Mouse (Mus musculus) lung, postnatal 25 days (tissue): ENCODE data around the gene Hoxa11.

Experiments
- DNase-seq: peaks from one replicate; pipeline ENCODE4 v3.0.0; 2022; ENCODE audit warnings: low spot score

Hoxa11 gene

DNA sequence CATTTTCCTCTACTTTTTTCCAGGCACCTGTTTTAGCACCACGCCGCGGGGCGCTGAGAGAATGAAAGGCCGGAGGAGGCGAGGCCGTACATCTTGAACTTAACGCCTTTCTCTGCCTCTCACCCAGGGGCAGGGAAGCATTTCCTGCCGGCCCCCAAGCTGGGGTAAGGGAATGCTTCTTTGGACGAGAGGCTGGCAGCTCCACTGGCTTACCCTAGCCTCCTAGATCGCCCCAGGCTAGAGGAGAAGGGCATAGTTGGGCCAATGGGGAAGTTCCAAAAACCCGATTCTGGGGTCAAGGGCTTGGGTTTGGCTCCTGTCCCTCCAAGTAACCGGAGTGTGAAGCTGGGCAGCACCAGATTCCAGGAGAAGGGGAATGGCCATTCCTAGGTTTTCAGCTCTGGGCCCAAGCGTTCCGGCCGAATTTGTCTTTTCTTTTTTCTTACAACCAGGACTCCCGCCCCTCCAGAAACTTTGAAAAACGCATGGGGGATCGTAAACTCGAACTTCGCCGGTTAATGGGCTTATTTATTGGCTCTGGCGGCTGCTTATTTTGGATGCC is 12.5 kb downstream of the Hoxa11 start:
- no peak for DNase-seq

DNA sequence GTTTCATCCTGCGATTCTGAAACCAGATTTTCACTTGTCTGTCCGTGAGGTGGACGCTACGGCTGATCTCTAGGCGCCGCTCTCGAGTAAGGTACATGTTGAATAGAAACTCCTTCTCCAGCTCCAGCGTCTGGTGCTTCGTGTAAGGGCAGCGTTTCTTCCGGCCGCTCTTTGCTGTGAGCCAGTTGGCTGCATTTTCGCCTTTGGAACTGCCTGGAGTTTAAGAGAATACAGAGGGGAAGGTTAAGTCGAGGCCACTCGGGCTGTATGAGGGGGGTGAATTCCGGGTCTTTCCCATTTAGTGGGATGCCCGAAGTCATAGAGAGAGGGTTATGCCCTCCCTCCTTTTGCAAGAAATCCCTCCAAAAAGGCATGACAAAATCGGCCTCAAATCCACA is 13.0 kb downstream of the Hoxa11 start:
- no peak for DNase-seq

DNA sequence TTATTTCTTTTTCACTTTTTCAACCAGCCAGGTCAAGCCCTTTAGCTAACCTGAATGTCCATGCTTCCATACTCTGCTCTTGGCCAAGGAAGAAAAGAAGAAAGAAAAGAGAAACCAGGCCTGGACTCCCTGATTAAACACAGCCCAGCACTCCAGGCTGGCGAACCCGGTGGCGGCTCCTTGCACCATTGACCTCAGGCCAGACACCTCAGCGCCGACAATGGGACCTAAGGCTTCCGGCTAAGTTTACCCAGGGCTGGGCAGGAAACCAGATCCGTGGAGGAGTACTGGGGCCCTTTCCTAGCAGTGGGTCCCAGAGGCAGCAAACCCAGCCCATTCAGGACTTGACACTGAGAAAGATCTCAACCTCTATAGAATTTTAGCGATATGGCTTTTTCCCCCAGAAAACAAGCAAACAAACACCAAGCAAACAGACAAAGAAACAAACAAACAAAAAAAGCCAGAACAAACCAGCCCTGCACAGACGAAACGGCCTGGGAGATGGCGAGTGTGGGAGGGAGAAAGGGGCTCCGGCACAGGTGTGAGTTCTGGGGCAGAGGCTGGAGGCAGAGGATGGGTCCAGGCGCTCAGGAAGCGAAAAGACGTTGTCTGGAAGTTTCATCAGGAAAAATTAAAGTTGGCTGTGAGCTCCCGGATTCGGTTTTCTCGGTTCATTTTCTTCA is 13.6 kb downstream of the Hoxa11 start:
- DNase-seq: no peak

DNA sequence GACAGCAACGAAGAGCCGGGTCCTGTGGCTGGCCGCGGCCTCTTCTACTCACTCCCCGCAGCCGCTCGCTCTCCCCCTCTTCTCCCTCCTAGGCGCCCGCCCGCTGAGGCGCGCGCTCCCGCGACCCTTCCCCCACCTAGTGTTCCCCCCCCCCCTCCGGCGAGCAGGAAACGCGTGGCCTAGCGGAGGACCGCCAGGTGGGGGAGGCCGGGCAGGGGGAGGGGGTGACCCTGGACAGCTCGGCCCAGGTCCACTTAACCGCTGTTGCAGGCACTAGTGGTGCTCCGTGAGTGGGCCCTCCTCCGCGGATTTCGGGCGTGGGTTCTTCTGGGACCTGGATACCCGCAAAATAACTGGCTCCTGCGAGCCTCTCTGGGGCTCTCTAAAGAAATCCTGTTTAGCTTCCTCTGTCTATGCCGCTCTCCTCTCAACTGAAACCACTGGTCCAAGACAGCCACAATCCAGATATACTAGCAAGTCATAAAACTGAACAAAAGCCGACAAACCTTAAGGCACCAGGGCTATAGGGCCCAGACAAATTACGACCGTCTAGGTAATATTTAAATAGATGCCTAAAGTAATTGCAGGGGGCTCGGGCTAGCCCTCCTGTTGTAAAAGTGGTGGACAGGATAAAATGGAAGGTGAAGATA is 15.0 kb downstream of the Hoxa11 start, which contains the start of gene Hoxa9:
TSS of gene Hoxa9 (minus strand) at position 574 of the 650 bp plus-strand sequence.
- DNase-seq: no peak

DNA sequence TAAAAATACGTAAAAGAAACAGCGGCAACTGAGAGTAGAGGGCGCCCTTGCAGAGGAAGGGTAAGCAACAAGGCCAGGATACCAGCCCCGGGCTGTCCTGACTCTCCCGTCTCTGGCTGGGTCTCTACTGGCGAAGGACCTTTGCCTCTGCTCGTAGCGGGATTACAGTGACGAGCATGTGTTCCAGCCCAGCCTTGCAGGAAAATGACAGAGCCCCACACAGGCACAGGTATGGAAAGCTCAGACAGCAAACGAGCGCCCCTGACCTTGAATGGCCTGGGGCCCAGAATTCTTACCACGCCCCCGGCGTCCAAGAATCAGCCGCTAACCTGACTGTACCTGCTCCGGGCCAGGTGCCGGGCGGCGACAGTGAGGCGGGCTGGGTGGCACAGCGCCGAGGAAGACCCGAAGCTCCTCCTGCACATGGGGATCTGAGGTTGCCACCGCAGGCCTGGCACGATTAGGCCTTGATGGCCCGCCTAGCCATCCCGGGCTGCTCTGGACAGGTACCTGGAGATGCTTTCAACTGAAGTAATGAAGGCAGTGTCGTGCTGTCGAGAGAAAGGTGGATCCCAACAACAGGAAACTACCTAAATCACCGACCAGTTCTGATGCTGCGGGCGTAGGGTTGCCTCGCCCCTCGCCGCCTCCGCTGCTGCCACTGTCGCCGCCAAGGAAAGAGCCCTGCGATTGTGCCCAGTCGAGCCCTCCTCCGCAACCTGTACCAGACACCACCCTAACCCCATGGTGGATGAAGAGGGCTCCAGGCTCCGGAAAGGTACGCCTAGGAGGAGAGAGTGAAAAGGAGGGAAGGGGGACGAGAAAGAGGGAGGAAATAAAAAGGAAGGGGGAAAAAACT is 15.8 kb downstream of the Hoxa11 start:
- no peak for DNase-seq

DNA sequence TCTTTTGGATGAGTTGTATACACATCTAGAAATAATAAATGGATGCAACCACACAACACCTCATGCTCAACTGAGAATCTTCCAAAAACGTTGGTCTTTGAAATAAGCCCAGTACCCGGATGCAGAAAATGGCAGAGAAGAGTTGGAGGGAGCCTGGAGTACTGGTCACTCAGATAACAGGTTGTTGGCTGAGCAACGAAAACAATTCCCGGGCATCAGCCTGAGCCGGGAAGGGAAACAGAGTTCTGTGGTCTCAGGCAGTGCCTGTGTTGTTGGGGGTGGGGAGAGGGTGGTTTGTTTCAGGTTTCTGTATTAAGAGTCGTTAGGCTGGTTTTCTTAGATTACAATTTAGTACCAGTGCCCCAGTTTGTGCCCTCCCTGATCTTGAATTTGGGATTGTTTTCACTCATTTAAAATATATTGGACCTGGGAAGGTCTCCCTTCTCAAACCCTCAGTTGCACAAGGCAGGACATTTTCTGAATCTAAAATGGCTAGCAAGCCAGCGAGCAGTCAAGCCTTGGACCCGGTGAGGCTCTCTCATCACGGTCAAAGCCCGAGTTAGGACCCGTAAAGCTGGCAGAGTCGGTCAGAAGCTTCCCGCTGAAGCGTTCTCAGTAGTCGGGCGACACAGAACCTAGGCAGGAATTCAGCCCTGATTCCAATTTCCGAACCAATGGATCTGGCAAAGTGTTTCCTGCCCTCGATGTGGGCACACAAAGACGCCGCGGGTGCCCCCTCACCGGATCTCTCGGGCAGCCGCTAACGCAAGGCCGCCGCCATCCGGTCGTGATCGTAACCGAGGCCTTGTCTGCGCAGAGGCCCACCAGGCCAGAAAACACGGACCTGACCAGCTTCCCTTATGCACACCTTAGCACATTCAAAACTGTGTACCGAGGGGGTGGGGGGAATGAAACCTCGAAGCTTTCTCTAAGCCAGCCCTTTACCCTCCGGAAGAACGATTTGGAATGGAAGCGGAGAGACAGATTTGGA is 16.8 kb downstream of the Hoxa11 start:
- no peak for DNase-seq

DNA sequence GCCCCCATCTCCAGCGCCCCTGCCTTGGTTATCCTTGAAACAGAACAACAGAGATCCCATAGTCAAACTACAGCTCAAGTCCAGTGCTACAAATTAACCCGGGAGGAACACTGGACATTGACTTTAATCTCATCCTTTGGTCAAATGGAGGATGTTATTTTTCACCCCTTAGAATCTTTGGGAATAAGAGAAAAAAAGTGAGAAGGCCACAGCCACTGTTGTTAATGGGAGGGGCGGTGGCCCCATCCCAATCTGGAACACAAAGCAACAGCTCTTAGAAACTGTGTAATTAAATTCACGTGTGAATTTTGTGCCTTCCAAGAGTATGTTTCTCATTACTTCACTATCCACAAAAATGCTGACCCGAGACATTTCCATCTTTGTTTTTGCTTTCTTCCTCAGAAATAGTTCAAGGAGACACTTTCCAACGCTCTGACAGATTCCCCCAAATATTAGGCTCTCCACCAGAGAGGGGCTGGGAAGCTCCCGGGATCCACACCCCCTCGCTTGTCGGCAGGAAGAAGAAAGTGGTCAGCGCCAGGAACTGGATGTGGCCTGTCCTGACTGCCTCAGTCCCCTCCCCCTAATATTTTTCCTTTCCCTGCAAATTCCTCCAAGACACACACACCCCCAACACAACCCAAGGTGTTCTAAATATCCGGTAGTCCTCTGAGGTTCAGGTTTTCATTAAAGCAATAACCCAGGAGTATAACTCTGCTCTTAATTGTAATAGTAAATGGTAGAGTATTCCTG is 18.0 kb downstream of the Hoxa11 start:
- DNase-seq: no peak

DNA sequence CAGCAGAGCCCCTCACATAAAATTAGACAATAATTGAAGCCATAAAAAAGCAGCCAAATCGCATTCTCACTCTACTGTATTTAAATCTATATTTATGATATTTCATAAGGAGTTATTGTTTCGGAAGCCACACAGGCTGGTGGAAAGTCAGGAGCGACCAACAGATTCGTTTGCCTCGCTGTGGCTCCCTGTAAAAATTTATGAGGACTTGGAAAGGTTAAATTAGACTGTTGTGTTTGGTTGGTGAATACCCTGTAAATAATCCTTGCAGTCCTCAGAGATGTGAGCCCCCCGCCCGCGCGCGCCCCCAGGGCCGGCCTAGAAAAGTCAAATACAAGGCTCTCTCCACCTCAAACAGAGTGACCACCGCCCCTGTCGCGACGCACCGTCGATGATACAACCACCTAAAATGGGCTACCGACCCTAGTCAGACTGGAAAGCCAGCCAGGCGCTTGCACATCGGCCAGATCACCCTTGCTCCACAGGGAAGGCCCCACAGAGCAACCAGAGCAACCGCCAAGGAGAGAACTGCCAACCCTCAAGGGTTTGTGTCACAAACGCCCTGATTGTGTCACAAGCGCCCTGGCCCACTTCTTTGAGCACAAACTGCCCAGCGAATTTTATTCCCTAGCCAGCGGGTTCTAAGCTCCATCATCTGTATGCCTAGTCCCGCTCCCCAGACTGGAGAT is 18.9 kb downstream of the Hoxa11 start:
- no peak for DNase-seq

DNA sequence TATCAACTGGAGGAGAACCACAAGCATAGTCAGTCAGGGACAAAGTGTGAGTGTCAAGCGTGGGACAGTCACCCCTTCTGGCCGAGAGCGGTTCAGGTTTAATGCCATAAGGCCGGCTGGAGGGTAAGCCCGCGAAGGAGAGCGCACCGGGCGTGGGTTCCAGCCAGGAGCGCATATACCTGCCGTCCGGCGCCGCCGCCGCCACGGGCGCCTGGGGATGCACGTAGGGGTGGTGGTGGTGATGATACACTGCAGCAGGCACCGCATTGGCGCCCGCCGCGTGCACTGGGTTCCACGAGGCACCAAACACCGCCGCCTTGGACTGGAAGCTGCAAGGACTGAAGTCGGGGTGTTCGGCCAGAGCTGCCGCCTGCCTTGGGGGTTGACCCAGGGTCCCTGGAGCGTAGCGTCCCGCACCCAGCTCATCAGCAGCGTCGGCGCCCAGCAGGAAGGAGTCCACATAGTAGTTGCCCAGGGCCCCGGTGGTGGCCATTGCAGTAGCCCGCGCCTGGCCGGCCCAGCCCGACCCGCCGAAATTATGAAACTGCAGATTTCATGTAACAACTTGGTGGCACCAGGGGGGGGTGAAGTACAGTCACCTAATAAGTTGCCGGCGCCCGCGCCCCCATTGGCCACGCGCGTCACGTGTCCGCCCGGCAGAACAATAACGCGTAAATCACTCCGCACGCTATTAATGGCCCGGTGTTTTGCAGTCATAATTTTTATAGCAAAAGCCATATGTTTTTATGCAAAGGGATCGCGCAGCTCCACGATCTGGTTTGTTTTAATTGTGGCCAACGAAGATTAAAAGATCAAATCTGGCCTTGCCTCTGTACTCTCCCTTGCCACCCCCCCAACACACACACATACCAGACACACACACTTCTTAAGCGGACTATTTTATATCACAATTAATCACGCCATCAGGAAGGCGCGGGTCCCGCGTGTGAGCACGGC is 19.7 kb downstream of the Hoxa11 start:
- DNase-seq: no peak

DNA sequence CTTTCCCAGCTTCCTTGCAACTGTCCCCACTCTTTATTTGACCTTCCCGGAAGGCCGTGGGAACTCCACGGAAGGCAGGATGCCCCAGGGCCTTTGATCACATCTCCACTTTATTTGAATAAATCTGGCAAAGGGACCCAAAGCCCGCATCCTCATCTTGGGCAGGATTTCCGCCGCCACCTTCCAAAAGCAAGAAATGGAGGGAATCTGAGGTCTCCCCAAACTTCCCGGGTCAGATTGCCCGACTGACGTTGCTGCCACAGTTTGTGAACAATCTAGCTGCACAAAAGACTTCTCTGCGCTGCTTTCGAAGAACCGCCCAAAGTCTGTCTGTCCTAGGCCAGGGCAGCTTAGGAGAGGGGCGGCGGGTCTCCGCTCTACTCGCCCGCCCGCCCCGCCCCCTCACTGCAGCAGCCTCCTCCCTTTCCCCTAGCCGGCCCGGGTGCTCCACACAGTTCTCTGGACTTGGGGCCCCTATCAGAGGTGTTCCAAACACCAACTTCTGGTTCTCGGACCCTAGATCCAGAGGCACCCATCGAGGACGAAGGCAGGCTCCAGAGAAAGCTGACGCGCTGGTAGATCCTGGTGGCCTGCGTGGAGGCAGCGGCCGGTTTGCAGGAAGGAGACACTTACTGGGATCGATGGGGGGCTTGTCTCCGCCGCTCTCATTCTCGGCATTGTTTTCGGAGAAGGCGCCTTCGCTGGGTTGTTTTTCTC is 20.6 kb downstream of the Hoxa11 start:
- DNase-seq: no peak

DNA sequence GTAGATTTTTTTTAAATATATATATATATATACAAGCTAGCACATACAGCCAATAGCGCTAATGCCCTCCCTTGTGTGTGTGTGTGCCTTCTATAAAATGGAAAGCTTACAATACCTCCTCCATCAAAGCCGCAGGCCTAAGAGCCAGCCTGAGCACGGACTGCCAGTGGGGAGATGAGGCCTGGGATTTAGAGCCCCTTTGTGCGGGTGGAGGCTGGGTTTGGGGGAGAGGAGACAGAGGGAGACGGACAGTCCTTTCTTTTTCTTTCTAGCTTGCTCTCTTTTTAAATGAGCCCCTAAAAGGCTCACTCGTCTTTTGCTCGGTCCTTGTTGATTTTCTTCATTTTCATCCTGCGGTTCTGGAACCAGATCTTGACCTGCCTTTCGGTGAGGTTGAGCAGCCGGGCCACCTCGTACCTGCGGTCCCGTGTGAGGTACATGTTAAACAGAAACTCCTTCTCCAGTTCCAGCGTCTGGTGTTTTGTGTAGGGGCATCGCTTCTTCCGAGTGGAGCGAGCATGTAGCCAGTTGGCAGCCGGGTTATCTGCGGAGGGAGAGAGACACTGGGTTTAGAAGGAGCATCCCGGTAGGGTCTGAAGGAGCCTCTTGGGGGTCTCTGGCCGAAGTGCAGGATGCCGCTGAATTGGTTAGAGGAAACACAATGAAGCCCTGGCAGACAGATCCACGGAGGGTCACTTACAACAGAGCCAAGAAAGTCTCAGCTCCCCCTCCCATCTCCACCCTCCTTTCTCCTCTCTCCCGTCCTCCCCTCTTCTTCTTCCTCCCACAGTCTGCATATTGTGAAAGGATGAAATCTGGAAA is 21.5 kb downstream of the Hoxa11 start:
- DNase-seq: no peak

DNA sequence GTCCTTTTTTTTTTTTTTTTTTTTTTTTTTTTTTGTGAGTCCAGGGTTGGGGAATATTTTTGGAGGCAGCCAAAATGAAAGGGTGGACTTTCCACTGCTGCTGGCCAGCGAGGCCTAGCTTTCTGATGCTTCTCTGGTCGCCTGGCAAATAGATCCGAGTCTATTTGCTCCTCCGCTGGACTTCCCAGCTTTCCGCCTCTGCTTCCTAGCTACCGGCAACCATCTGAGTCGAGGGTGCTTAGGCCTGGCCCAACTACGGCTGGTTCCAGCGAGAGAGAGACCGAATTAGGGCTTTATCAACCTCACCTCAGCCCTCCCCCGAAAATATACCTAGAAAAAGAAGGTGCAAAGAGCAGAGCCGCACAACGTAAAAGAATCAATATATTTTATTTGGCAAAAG is 22.9 kb downstream of the Hoxa11 start:
- DNase-seq: no peak

DNA sequence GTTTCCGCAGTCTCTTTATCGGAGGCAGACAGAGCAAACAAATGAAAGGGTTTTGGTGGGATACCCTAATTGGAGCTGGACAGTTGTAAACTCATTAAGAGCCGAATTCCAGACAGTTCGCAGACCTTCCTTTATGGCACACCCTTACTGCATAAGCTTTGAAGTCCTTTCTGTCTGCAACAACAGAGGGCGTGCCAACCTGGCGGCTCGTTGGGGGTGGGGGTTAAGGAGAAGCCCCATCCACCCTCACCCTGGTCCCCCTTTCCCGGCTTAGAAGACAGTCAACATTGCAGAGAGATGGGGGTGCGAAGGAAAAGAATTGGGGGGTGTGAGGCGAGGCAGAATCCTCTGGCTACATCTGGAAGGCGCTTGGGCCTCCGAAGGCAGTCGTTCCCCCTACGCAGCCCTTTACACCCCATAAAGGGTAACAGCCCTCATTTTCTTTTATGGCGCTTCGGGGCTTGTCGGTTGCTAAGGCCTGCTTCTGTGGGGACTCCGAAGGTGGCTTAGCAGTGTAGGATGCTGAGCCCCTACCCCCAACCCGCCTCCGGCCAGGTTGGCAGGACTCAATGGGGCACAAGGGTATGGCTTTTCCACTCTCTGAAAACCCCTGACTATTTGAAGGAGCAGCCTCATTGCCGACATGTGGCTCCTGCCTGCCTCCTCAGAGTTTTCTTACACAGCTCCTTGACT is 23.5 kb downstream of the Hoxa11 start:
- no peak for DNase-seq

DNA sequence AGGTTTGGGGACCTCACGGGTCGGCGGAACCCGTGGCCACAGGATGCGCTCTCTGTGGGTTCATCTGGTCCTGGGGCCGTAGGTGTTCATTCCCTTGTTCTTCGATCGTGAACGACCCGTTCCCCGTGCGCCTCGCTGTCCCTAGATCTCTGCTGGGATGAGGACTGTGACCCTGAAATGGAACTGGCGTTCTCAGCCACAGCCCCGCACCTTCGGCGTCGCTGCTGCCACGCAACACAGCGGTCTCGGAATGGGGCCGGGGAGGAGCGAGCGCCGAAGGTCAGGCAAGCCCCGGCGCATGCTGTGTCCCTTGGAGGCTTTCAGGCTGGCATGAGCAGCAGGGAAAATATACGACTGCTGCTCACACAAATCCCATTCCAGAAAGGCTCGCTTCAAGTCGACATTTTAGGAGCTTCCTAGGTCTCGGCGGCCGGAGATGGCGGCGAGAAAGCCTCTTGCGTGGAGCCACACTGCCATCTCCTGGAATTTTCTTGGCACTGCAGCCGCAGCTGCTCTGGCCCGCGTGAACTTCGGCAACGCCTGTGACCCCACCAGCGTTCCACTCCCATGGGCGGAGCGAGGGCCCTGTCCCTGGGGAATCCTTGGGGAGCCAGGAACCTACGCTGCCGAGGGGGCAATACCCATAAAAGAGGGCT is 24.1 kb downstream of the Hoxa11 start, which contains the start of gene Hoxa7:
TSS of gene Hoxa7 (minus strand) at position 518 of the 656 bp plus-strand sequence.
- DNase-seq: peak; percentile 84

DNA sequence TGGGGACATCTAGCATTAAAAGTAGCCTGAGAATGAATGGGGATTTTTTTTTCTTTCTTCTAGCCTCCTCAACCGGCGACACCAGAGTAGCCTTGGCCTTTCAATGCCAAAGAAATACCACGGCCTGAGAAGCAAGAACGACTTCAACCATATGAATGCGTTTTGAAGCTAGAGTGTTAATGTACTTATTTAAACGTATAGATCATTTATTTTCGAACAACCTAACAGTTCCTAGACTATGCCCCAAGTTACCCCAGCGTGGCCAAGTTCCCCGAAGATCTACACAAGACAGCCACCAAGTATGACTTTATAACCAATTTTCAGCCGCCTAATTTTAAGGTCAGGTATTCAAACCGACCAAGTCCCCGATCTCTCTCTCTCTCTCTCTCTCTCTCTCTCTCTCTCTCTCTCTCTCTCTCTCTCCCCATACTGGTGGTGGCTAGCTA is 24.7 kb downstream of the Hoxa11 start:
- DNase-seq: no peak
